Mouse (Mus musculus): ENCODE measurements around the gene Akap9.
"Not testable (repeated sequence)": the region's sequence is repeated elsewhere in the genome, so short reads cannot be mapped to it uniquely, and the experiment has no call there.

Akap9 gene

GRCm38 (mm10) chr5:4040372-4040771 lies 112.5 kb downstream of the Akap9 start:
- DNase-seq (ENCODE audit: low spot score) = no peak

- no peak for DNase-seq (ENCODE audit: low spot score)
Observed at GRCm38 (mm10) chr5:4040922-4041321, 113.1 kb downstream of the Akap9 start.

GRCm38 (mm10) chr5:4060313-4060712 lies 132.5 kb downstream of the Akap9 start:
- DNase-seq (ENCODE audit: low spot score) = no peak

GRCm38 (mm10) chr5:4066476-4067115 lies 138.7 kb downstream of the Akap9 start:
- DNase-seq (ENCODE audit: low spot score) = no peak

- DNase-seq (ENCODE audit: low spot score) = no peak
Observed at GRCm38 (mm10) chr5:4067203-4067602, 139.3 kb downstream of the Akap9 start.

GRCm38 (mm10) chr5:4079086-4079485 lies 151.2 kb downstream of the Akap9 start:
- DNase-seq (ENCODE audit: low spot score) = no peak

- DNase-seq (ENCODE audit: low spot score) = no peak
Observed at GRCm38 (mm10) chr5:4080861-4081260, 153.0 kb downstream of the Akap9 start.

- DNase-seq (ENCODE audit: low spot score) = no peak
Observed at GRCm38 (mm10) chr5:4081513-4081912, 153.7 kb downstream of the Akap9 start.

- no peak for DNase-seq (ENCODE audit: low spot score)
Observed at GRCm38 (mm10) chr5:4084948-4085347, 157.1 kb downstream of the Akap9 start.

GRCm38 (mm10) chr5:4086309-4086708 lies 158.5 kb downstream of the Akap9 start:
- no peak for DNase-seq (ENCODE audit: low spot score)

- no peak for DNase-seq (ENCODE audit: low spot score)
Observed at GRCm38 (mm10) chr5:4088190-4088589, 160.3 kb downstream of the Akap9 start.

GRCm38 (mm10) chr5:4094471-4094870 lies 166.6 kb downstream of the Akap9 start:
- no peak for DNase-seq (ENCODE audit: low spot score)

GRCm38 (mm10) chr5:4101031-4101430 lies 173.2 kb downstream of the Akap9 start:
- DNase-seq (ENCODE audit: low spot score) = no peak

- DNase-seq (ENCODE audit: low spot score) = no peak
Observed at GRCm38 (mm10) chr5:4101770-4102169, 173.9 kb downstream of the Akap9 start.

- DNase-seq (ENCODE audit: low spot score) = no peak
Observed at GRCm38 (mm10) chr5:4103626-4104340, 175.9 kb downstream of the Akap9 start.

- DNase-seq (ENCODE audit: low spot score) = peak; percentile 86
Observed at GRCm38 (mm10) chr5:4104341-4105040, 176.6 kb downstream of the Akap9 start, which contains the start of gene Cyp51. Cyp51 (minus strand) TSS chr5:4104746.

GRCm38 (mm10) chr5:4105651-4106186 lies 177.9 kb downstream of the Akap9 start:
- no peak for DNase-seq (ENCODE audit: low spot score)

GRCm38 (mm10) chr5:4107056-4107455 lies 179.2 kb downstream of the Akap9 start:
- not testable (repeated sequence) for DNase-seq (ENCODE audit: low spot score)

GRCm38 (mm10) chr5:4112570-4113098 lies 184.8 kb downstream of the Akap9 start:
- no peak for DNase-seq (ENCODE audit: low spot score)

Data from ovary, adult 18-20 months (tissue).